Mouse (Mus musculus): ENCODE results near the gene Tmie. TPM values are rescaled to one million over a fixed set of nuclear protein-coding genes. Genes with fewer than 3 reads are reported as not detected.

Tmie gene
- polyA plus RNA-seq, 1 experiment: 1.1 TPM

GRCm38 (mm10) chr9:110902271-110902670 is 22.4 kb upstream of the Tmie start:
- TF ChIP-seq CTCF (IDR thresholded peaks at IDR 0.05; ENCODE audit: borderline replicate concordance, extremely low read depth, insufficient read depth, insufficient read length): no peak
- no peak for TF ChIP-seq POLR2A (IDR thresholded peaks at IDR 0.05; ENCODE audit: borderline replicate concordance, extremely low read depth, insufficient read depth, insufficient read length, poor library complexity, severe bottlenecking)
- peak; percentile 57 for DNase-seq (ENCODE audit: low read depth)

GRCm38 (mm10) chr9:110901204-110901603 is 21.3 kb upstream of the Tmie start:
- no peak for DNase-seq (ENCODE audit: low read depth)
- TF ChIP-seq POLR2A (IDR thresholded peaks at IDR 0.05; ENCODE audit: borderline replicate concordance, extremely low read depth, insufficient read depth, insufficient read length, poor library complexity, severe bottlenecking) (no peak), CTCF (IDR thresholded peaks at IDR 0.05; ENCODE audit: borderline replicate concordance, extremely low read depth, insufficient read depth, insufficient read length) (no peak)

GRCm38 (mm10) chr9:110899451-110900008 is 19.6 kb upstream of the Tmie start:
- DNase-seq (ENCODE audit: low read depth): no peak
- TF ChIP-seq CTCF (IDR thresholded peaks at IDR 0.05; ENCODE audit: borderline replicate concordance, extremely low read depth, insufficient read depth, insufficient read length) (no peak), POLR2A (IDR thresholded peaks at IDR 0.05; ENCODE audit: borderline replicate concordance, extremely low read depth, insufficient read depth, insufficient read length, poor library complexity, severe bottlenecking) (no peak)

DNA sequence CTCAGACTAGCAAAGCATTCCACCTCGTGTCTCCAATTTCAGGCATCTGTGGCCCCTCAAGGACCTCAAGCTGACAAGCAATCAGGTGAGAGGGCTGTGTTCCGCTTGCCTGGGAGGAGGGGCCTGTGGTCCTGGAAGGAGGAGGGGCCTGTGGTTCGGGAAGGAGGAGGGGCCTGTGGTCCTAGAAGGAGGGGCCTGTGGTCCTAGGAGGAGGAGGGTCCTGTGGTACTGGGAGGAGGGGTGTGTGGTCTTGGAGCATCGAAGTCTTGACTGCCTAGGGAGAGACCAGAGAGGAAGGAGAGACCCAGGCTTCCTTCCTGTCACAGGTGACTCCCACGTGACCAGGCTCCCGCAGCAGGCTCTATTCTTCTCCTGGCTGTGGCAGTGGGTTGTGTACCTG is 16.7 kb upstream of the Tmie start:
- peak; percentile 43 for DNase-seq (ENCODE audit: low read depth)
- TF ChIP-seq CTCF (IDR thresholded peaks at IDR 0.05; ENCODE audit: borderline replicate concordance, extremely low read depth, insufficient read depth, insufficient read length) (no peak), POLR2A (IDR thresholded peaks at IDR 0.05; ENCODE audit: borderline replicate concordance, extremely low read depth, insufficient read depth, insufficient read length, poor library complexity, severe bottlenecking) (no peak)

DNA sequence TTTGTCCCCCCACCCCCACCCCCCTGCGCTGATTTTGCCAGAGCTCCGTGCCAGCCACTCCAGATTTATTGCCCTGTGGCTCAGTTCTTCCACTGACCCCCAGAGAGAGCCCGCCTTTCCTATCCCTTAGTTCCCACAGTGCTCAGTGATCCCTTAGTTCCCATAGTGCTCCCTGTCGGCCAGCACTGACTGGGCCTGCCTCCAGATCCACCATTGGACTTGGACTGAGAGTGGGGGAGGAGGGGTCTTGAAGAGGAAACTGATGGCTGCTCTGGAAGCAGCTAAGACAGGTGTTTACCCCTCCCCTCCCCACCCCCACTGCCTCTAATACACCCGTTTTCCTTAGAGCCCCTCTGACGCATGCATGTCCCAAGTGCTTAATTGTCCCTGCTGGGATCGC is 16.1 kb upstream of the Tmie start:
- TF ChIP-seq CTCF (IDR thresholded peaks at IDR 0.05; ENCODE audit: borderline replicate concordance, extremely low read depth, insufficient read depth, insufficient read length): no peak
- no peak for TF ChIP-seq POLR2A (IDR thresholded peaks at IDR 0.05; ENCODE audit: borderline replicate concordance, extremely low read depth, insufficient read depth, insufficient read length, poor library complexity, severe bottlenecking)
- DNase-seq (ENCODE audit: low read depth): peak; percentile 49

GRCm38 (mm10) chr9:110895507-110895906 is 15.6 kb upstream of the Tmie start:
- no peak for DNase-seq (ENCODE audit: low read depth)
- TF ChIP-seq POLR2A (IDR thresholded peaks at IDR 0.05; ENCODE audit: borderline replicate concordance, extremely low read depth, insufficient read depth, insufficient read length, poor library complexity, severe bottlenecking) (no peak), CTCF (IDR thresholded peaks at IDR 0.05; ENCODE audit: borderline replicate concordance, extremely low read depth, insufficient read depth, insufficient read length) (0 out of 2 replicates have a peak, but pooled peaks have one; percentile 6)

- TF ChIP-seq POLR2A (IDR thresholded peaks at IDR 0.05; ENCODE audit: borderline replicate concordance, extremely low read depth, insufficient read depth, insufficient read length, poor library complexity, severe bottlenecking) (no peak), CTCF (IDR thresholded peaks at IDR 0.05; ENCODE audit: borderline replicate concordance, extremely low read depth, insufficient read depth, insufficient read length) (no peak)
- DNase-seq (ENCODE audit: low read depth): no peak
Measured at GRCm38 (mm10) chr9:110893429-110893828, 13.5 kb upstream of the Tmie start.

GRCm38 (mm10) chr9:110892552-110892951 is 12.6 kb upstream of the Tmie start:
- TF ChIP-seq CTCF (IDR thresholded peaks at IDR 0.05; ENCODE audit: borderline replicate concordance, extremely low read depth, insufficient read depth, insufficient read length) (no peak), POLR2A (IDR thresholded peaks at IDR 0.05; ENCODE audit: borderline replicate concordance, extremely low read depth, insufficient read depth, insufficient read length, poor library complexity, severe bottlenecking) (no peak)
- DNase-seq (ENCODE audit: low read depth): no peak

DNA sequence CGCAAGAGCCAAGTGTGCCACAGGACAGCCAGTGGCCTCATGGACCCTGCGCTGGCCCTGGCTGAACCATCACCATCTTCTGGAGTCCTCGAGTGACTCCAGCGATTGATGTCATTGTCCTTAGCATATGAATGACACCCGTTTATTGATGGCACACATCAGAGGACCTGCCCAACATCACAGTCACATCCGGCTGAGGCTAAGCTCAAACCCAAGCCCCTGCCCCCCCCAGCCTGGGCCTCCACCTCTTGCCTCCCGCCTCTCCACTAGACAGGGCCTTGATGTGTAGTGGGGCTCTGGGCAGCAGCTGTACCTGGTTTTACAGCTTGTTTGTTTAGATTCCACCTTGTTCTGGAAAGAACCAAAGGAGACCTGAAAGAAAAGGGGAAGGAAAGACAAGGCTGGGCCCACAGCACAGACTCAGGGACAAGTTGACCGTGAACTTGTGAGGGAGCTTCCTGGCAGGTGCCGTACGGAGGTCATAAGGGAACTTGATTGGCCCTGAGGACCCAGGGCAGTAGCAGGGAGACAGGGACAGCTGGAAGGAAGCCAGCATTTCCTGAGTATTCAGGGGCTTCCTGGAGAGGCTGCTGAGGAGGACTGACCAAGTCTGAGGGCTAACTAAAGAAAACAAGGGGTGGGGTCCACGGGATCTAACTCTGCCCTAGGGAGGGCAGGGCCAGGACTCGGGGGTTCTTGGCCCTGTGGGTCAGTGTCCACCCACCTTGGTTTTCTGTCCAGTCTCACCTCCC is 11.3 kb upstream of the Tmie start:
- TF ChIP-seq CTCF (IDR thresholded peaks at IDR 0.05; ENCODE audit: borderline replicate concordance, extremely low read depth, insufficient read depth, insufficient read length): no peak
- no peak for TF ChIP-seq POLR2A (IDR thresholded peaks at IDR 0.05; ENCODE audit: borderline replicate concordance, extremely low read depth, insufficient read depth, insufficient read length, poor library complexity, severe bottlenecking)
- DNase-seq (ENCODE audit: low read depth): no peak

DNA sequence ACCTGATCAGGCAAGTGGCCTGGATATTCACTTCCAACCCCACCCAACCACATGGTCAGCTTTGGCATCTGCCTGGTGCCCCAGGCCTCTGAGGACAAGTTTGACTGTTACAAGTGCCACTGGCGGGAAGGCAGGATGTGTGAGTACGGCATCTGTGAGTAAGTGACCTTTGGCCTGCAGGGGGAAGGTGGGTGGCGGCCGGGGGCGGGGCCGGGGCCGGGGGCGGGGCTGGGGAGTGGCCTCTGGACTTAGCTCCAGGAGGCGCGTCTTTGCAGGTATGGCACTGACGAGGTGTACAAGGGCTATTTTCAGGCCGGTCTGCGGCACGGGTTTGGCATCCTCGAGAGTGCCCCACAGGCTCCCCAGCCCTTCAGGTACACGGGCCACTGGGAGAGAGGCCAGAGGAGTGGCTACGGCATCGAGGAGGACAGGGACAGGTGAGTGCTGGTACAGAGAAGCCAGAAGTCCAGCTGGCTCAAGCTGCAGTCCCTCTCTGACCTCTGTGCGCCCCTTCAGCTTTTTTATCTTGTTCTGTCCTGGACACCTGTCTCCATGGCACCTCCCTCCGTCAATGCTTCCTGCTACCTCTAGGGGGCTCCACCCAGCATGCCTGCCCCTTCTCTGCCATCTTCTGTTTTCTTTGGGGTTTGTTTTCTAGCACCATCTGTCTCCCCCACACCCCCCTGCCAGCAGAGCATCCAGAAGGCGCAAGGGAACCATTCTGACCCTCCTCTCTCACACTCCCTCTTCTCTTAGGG is 10.3 kb upstream of the Tmie start:
- DNase-seq (ENCODE audit: low read depth): no peak
- no peak for TF ChIP-seq POLR2A (IDR thresholded peaks at IDR 0.05; ENCODE audit: borderline replicate concordance, extremely low read depth, insufficient read depth, insufficient read length, poor library complexity, severe bottlenecking)
- peak; percentile 47; the same call in 1 of the 2 replicates for TF ChIP-seq CTCF (IDR thresholded peaks at IDR 0.05; ENCODE audit: borderline replicate concordance, extremely low read depth, insufficient read depth, insufficient read length)

- TF ChIP-seq POLR2A (IDR thresholded peaks at IDR 0.05; ENCODE audit: borderline replicate concordance, extremely low read depth, insufficient read depth, insufficient read length, poor library complexity, severe bottlenecking) (no peak), CTCF (IDR thresholded peaks at IDR 0.05; ENCODE audit: borderline replicate concordance, extremely low read depth, insufficient read depth, insufficient read length) (no peak)
- DNase-seq (ENCODE audit: low read depth): no peak
Measured at GRCm38 (mm10) chr9:110888935-110889334, 9.0 kb upstream of the Tmie start.
